In the genomic region with DNA sequence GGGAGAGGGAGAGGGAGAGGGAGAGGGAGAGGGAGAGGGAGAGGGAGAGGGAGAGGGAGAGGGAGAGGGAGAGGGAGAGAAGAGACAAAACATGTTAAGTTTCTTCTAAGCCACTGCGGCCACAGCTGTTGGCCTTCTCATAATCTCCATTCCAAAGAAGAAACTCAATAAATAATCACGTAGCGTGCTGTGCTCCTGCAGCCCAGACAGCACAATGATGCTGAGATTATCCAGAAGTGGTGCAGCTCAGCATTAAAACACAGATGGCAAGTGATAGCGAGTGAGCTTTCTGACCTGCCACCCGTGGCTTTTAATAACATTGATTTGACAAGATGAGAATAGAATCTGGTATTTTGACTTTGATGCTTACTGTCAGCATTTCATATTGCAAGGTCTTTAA, we compare ENCODE assay signal across 27 mouse cellular contexts.
DNase-seq lines count a peak whose midpoint lies in the region; ATAC-seq and TF ChIP-seq lines count a peak whose summit lies in the region.
"Had no signal": no experiment of that assay in that cellular context is flagged by ENCODE, and none has a peak within 500 bp of the region (broad histone marks: within the 10 kb centered on the region; RNA-seq: fewer than 3 reads in every experiment).

No protein-coding gene starts in this region.

- H3K4me3 ChIP-seq in hindbrain, postnatal 0 days (ENCODE audit: low read length): no peak overlapping the region
- H3K4me3 ChIP-seq in hindbrain, embryonic 12.5 days: no peak overlapping the region
- H3K4me3 ChIP-seq in midbrain, embryonic 12.5 days: no peak overlapping the region
- H3K4me3 ChIP-seq in midbrain, embryonic 16.5 days (ENCODE audit: low read depth, low read length): no peak overlapping the region
- H3K4me3 ChIP-seq: embryonic facial prominence, embryonic 15.5 days; forebrain, embryonic 15.5 days; hindbrain, embryonic 10.5 days; intestine, embryonic 15.5 days; liver, embryonic 12.5 days; myocyte; neural tube, embryonic 12.5 days had no signal

- peak; percentile 22 for DNase-seq in embryo, embryonic 11 days
- no peak for DNase-seq in embryo, embryonic 10.5 days (ENCODE audit: low spot score)
- DNase-seq in hindbrain, postnatal 0 days (ENCODE audit: low spot score): peak; percentile 24
- no peak for DNase-seq in left cerebral cortex, postnatal 4 days
- DNase-seq in adrenal gland, postnatal 25 days: no peak
- DNase-seq: adrenal gland, adult 8-10 months; cerebellum, adult 11 months; cerebellum, adult 9-10 months; cerebellum, postnatal 36 days; heart, postnatal 14 days; kidney, adult 9 months; kidney, postnatal 25 days; liver, postnatal 0 days had no signal

- no peaks in the 10 kb centered on the region for H3K4me1 ChIP-seq in hindbrain, postnatal 0 days (ENCODE audit: insufficient read depth, low read length)
- H3K4me1 ChIP-seq in hindbrain, embryonic 12.5 days: no peaks in the 10 kb centered on the region
- H3K4me1 ChIP-seq in midbrain, embryonic 12.5 days: no peaks in the 10 kb centered on the region
- no peaks in the 10 kb centered on the region for H3K4me1 ChIP-seq in midbrain, embryonic 16.5 days (ENCODE audit: control insufficient read depth, insufficient read depth, low read length)
- H3K4me1 ChIP-seq: embryonic facial prominence, embryonic 15.5 days; forebrain, embryonic 15.5 days; hindbrain, embryonic 10.5 days; intestine, embryonic 15.5 days; liver, embryonic 12.5 days; neural tube, embryonic 12.5 days had no signal

- no peak overlapping the region for H3K27ac ChIP-seq in hindbrain, postnatal 0 days
- no peak overlapping the region for H3K27ac ChIP-seq in hindbrain, embryonic 12.5 days
- H3K27ac ChIP-seq in midbrain, embryonic 12.5 days (replicated peaks): no peak overlapping the region
- H3K27ac ChIP-seq in midbrain, embryonic 16.5 days (ENCODE audit: low read length): no peak overlapping the region
- H3K27ac ChIP-seq: embryonic facial prominence, embryonic 15.5 days; forebrain, embryonic 15.5 days; hindbrain, embryonic 10.5 days; intestine, embryonic 15.5 days; liver, embryonic 12.5 days; macrophage; neural tube, embryonic 12.5 days had no signal

- H3K36me3 ChIP-seq in hindbrain, postnatal 0 days (ENCODE audit: insufficient read depth, low read length): no peaks in the 10 kb centered on the region
- no peaks in the 10 kb centered on the region for H3K36me3 ChIP-seq in hindbrain, embryonic 12.5 days
- H3K36me3 ChIP-seq in midbrain, embryonic 12.5 days: no peaks in the 10 kb centered on the region; the same call in 1 of the 2 replicates
- H3K36me3 ChIP-seq in midbrain, embryonic 16.5 days (ENCODE audit: control insufficient read depth, insufficient read depth, low read length): no peaks in the 10 kb centered on the region
- H3K36me3 ChIP-seq: forebrain, embryonic 15.5 days; intestine, embryonic 15.5 days; neural tube, embryonic 12.5 days had no signal

- intact Hi-C loops in left cerebral cortex, postnatal 4 days (cut with DNase I): no loop called here

- H3K9me3 ChIP-seq in hindbrain, postnatal 0 days (ENCODE audit: low read length): no peaks in the 10 kb centered on the region
- no peaks in the 10 kb centered on the region for H3K9me3 ChIP-seq in hindbrain, embryonic 12.5 days (replicated peaks)
- no peaks in the 10 kb centered on the region for H3K9me3 ChIP-seq in midbrain, embryonic 12.5 days
- 0 out of 2 replicates have a peak, but pooled peaks cover 2% of the 10 kb centered on the region for H3K9me3 ChIP-seq in midbrain, embryonic 16.5 days (replicated peaks; ENCODE audit: control insufficient read depth, low read length, poor library complexity, severe bottlenecking)
- H3K9me3 ChIP-seq: embryonic facial prominence, embryonic 15.5 days; forebrain, embryonic 15.5 days; hindbrain, embryonic 10.5 days; intestine, embryonic 15.5 days; liver, embryonic 12.5 days; neural tube, embryonic 12.5 days had no signal

- no peak for TF ChIP-seq CTCF in hindbrain, postnatal 0 days (IDR thresholded peaks at IDR 0.05; ENCODE audit: low read depth)

- no peak overlapping the region for H3K4me2 ChIP-seq in hindbrain, postnatal 0 days (ENCODE audit: low read depth, low read length)
- no peak overlapping the region for H3K4me2 ChIP-seq in hindbrain, embryonic 12.5 days (replicated peaks)
- no peak overlapping the region for H3K4me2 ChIP-seq in midbrain, embryonic 12.5 days (replicated peaks)
- H3K4me2 ChIP-seq in midbrain, embryonic 16.5 days (ENCODE audit: low read length): no peak overlapping the region
- H3K4me2 ChIP-seq: embryonic facial prominence, embryonic 15.5 days; forebrain, embryonic 15.5 days; intestine, embryonic 15.5 days; liver, embryonic 12.5 days; neural tube, embryonic 12.5 days had no signal

- 55% methylated on average over 5 of the region's 5 CpGs for WGBS in hindbrain, postnatal 0 days
- WGBS in hindbrain, embryonic 12.5 days: 61% methylated on average over 5 of the region's 5 CpGs
- 32% methylated on average over 5 of the region's 5 CpGs for WGBS in midbrain, embryonic 12.5 days
- WGBS in midbrain, embryonic 16.5 days: 29% methylated on average over 5 of the region's 5 CpGs

- ATAC-seq in hindbrain, postnatal 0 days: no peak
- ATAC-seq in hindbrain, embryonic 12.5 days (ENCODE audit: low FRiP score): no peak
- ATAC-seq in midbrain, embryonic 12.5 days (ENCODE audit: low FRiP score, low read depth): peak; percentile 47; the same call in 1 of the 2 replicates
- no peak for ATAC-seq in midbrain, embryonic 16.5 days
- ATAC-seq: forebrain, embryonic 15.5 days; hindbrain, embryonic 16.5 days; intestine, embryonic 15.5 days; liver, embryonic 12.5 days; liver, postnatal 0 days; lung, postnatal 0 days had no signal

- no peak overlapping the region for H3K9ac ChIP-seq in hindbrain, postnatal 0 days (replicated peaks; ENCODE audit: low read length)
- no peak overlapping the region for H3K9ac ChIP-seq in hindbrain, embryonic 12.5 days
- H3K9ac ChIP-seq in midbrain, embryonic 12.5 days (replicated peaks): no peak overlapping the region
- no peak overlapping the region for H3K9ac ChIP-seq in midbrain, embryonic 16.5 days (ENCODE audit: low read depth, low read length)
- H3K9ac ChIP-seq: embryonic facial prominence, embryonic 15.5 days; forebrain, embryonic 15.5 days; intestine, embryonic 15.5 days; liver, embryonic 12.5 days; liver, postnatal 0 days; neural tube, embryonic 12.5 days had no signal

- no peaks in the 10 kb centered on the region for H3K27me3 ChIP-seq in hindbrain, postnatal 0 days (ENCODE audit: insufficient read depth, low read length)
- H3K27me3 ChIP-seq in hindbrain, embryonic 12.5 days: no peaks in the 10 kb centered on the region
- no peaks in the 10 kb centered on the region for H3K27me3 ChIP-seq in midbrain, embryonic 12.5 days
- H3K27me3 ChIP-seq in midbrain, embryonic 16.5 days (ENCODE audit: control insufficient read depth, insufficient read depth, low read depth, low read length): no peaks in the 10 kb centered on the region
- H3K27me3 ChIP-seq: CH12.LX; embryonic facial prominence, embryonic 15.5 days; forebrain, embryonic 15.5 days; intestine, embryonic 15.5 days; liver, embryonic 12.5 days; neural tube, embryonic 12.5 days had no signal

Comparison
In these comparisons a context has a peak if more than half of its experiments do, and no peak if none do; other contexts are left out.
1. DNase-seq: peak in embryo, embryonic 11 days (single experiment) and hindbrain, postnatal 0 days (single experiment); none in embryo, embryonic 10.5 days (single experiment), left cerebral cortex, postnatal 4 days (single experiment) and adrenal gland, postnatal 25 days (single experiment).